Mouse (Mus musculus): Measurements from ENCODE around the gene Adam12. TPM values are rescaled to one million over a fixed set of nuclear protein-coding genes. Genes with fewer than 3 reads are reported as not detected.
"Not testable (repeated sequence)": the region's sequence is repeated elsewhere in the genome, so short reads cannot be mapped to it uniquely, and the experiment has no call there.

Adam12 gene
- polyA plus RNA-seq, 1 experiment from 2014 or later = 2.1 TPM

GRCm38 (mm10) chr7:133891298-133891697 lies 340.6 kb downstream of the Adam12 start:
- H3K27me3 ChIP-seq (ENCODE audit: control insufficient read depth, insufficient read depth, low read depth, low read length) = no peaks in the 10 kb centered on the region
- 93% methylated on average over 9 of the region's 9 CpGs for WGBS
- H3K9ac ChIP-seq (ENCODE audit: low read depth, low read length) = no peak overlapping the region
- H3K36me3 ChIP-seq (ENCODE audit: control insufficient read depth, insufficient read depth, low read length) = no peaks in the 10 kb centered on the region
- H3K4me2 ChIP-seq (ENCODE audit: low read length) = no peak overlapping the region
- no peaks in the 10 kb centered on the region for H3K4me1 ChIP-seq (ENCODE audit: control insufficient read depth, insufficient read depth, low read length)
- no peaks in the 10 kb centered on the region for H3K9me3 ChIP-seq (replicated peaks; ENCODE audit: control insufficient read depth, low read length, poor library complexity, severe bottlenecking)
- H3K27ac ChIP-seq (ENCODE audit: low read length) = no peak overlapping the region
- no peak for ATAC-seq
- H3K4me3 ChIP-seq (ENCODE audit: low read depth, low read length) = no peak overlapping the region

DNA sequence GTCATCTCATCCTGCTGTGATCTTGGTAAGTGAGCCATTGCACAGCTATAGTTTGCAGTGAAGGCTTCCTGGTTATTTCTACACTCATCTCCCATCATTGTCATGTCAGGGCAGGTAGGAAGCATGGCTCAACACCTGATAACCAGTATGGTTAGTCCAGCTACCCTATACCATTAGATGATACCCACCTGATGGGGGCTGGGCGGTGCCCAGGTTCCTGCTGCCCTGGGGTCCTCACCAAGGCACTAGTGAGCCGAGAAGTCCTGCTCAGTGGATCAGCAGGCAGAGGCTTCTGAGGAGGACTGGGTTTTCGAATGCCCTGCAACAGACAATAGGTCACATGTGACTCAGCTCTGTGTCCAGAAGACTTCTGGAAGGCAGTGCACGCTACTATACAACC lies 342.0 kb downstream of the Adam12 start:
- WGBS = 84% methylated on average over 4 of the region's 4 CpGs
- H3K4me2 ChIP-seq (ENCODE audit: low read length) = no peak overlapping the region
- no peak for ATAC-seq
- H3K27ac ChIP-seq (ENCODE audit: low read length) = no peak overlapping the region
- no peaks in the 10 kb centered on the region for H3K27me3 ChIP-seq (ENCODE audit: control insufficient read depth, insufficient read depth, low read depth, low read length)
- H3K9ac ChIP-seq (ENCODE audit: low read depth, low read length) = no peak overlapping the region
- H3K36me3 ChIP-seq (ENCODE audit: control insufficient read depth, insufficient read depth, low read length) = no peaks in the 10 kb centered on the region
- no peaks in the 10 kb centered on the region for H3K9me3 ChIP-seq (replicated peaks; ENCODE audit: control insufficient read depth, low read length, poor library complexity, severe bottlenecking)
- H3K4me1 ChIP-seq (ENCODE audit: control insufficient read depth, insufficient read depth, low read length) = no peaks in the 10 kb centered on the region
- H3K4me3 ChIP-seq (ENCODE audit: low read depth, low read length) = no peak overlapping the region

GRCm38 (mm10) chr7:133888926-133889920 lies 342.7 kb downstream of the Adam12 start:
- H3K4me1 ChIP-seq (ENCODE audit: control insufficient read depth, insufficient read depth, low read length) = no peaks in the 10 kb centered on the region
- H3K4me3 ChIP-seq (ENCODE audit: low read depth, low read length) = no peak overlapping the region
- no peak overlapping the region for H3K4me2 ChIP-seq (ENCODE audit: low read length)
- H3K27ac ChIP-seq (ENCODE audit: low read length) = no peak overlapping the region
- no peak for ATAC-seq
- no peaks in the 10 kb centered on the region for H3K27me3 ChIP-seq (ENCODE audit: control insufficient read depth, insufficient read depth, low read depth, low read length)
- H3K36me3 ChIP-seq (ENCODE audit: control insufficient read depth, insufficient read depth, low read length) = no peaks in the 10 kb centered on the region
- no peaks in the 10 kb centered on the region for H3K9me3 ChIP-seq (replicated peaks; ENCODE audit: control insufficient read depth, low read length, poor library complexity, severe bottlenecking)
- no peak overlapping the region for H3K9ac ChIP-seq (ENCODE audit: low read depth, low read length)
- WGBS = 89% methylated on average over 19 of the region's 19 CpGs

- H3K27ac ChIP-seq (ENCODE audit: low read length); H3K9me3 ChIP-seq (replicated peaks; ENCODE audit: control insufficient read depth, low read length, poor library complexity, severe bottlenecking); H3K9ac ChIP-seq (ENCODE audit: low read depth, low read length); ATAC-seq; H3K4me2 ChIP-seq (ENCODE audit: low read length); H3K4me3 ChIP-seq (ENCODE audit: low read depth, low read length); H3K4me1 ChIP-seq (ENCODE audit: control insufficient read depth, insufficient read depth, low read length); H3K36me3 ChIP-seq (ENCODE audit: control insufficient read depth, insufficient read depth, low read length); H3K27me3 ChIP-seq (ENCODE audit: control insufficient read depth, insufficient read depth, low read depth, low read length): not testable (repeated sequence)
- 67% methylated on average over 5 of the region's 9 CpGs for WGBS
Measured at GRCm38 (mm10) chr7:133884759-133885431, 347.1 kb downstream of the Adam12 start.

DNA sequence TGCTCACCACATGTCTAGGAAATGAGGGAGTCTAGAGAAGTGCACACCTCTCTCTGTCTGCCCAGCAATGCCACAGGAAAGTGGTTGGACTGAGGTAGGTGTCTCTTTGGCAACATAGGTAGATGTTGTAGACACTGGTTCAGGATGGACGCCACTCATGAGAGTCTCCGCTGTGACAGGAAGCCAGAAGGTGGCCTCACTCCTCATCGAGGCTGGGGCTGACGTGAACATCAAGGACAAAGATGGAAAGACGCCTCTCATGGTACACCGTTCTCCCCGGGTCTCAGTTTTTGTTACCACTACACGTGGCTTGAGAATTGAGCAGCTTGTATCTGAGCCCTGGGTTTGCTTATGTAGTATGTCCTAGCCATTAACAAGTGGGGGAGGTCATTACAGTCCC lies 352.2 kb downstream of the Adam12 start:
- Histone ChIP-seq H3K4me1 (ENCODE audit: control insufficient read depth, insufficient read depth, low read length) (no peaks in the 10 kb centered on the region), H3K9me3 (replicated peaks; ENCODE audit: control insufficient read depth, low read length, poor library complexity, severe bottlenecking) (no peaks in the 10 kb centered on the region), H3K4me2 (ENCODE audit: low read length) (no peak overlapping the region), H3K27ac (ENCODE audit: low read length) (no peak overlapping the region), H3K9ac (ENCODE audit: low read depth, low read length) (no peak overlapping the region), H3K27me3 (ENCODE audit: control insufficient read depth, insufficient read depth, low read depth, low read length) (no peaks in the 10 kb centered on the region), H3K4me3 (ENCODE audit: low read depth, low read length) (no peak overlapping the region), H3K36me3 (ENCODE audit: control insufficient read depth, insufficient read depth, low read length) (no peaks in the 10 kb centered on the region)
- 95% methylated on average over 8 of the region's 8 CpGs for WGBS
- ATAC-seq = no peak

GRCm38 (mm10) chr7:133876646-133877342 lies 355.2 kb downstream of the Adam12 start:
- Histone ChIP-seq H3K27ac (ENCODE audit: low read length) (no peak overlapping the region), H3K9me3 (replicated peaks; ENCODE audit: control insufficient read depth, low read length, poor library complexity, severe bottlenecking) (no peaks in the 10 kb centered on the region), H3K36me3 (ENCODE audit: control insufficient read depth, insufficient read depth, low read length) (no peaks in the 10 kb centered on the region), H3K4me2 (ENCODE audit: low read length) (no peak overlapping the region), H3K4me1 (ENCODE audit: control insufficient read depth, insufficient read depth, low read length) (no peaks in the 10 kb centered on the region), H3K4me3 (ENCODE audit: low read depth, low read length) (no peak overlapping the region), H3K27me3 (ENCODE audit: control insufficient read depth, insufficient read depth, low read depth, low read length) (no peaks in the 10 kb centered on the region), H3K9ac (ENCODE audit: low read depth, low read length) (no peak overlapping the region)
- 83% methylated on average over 17 of the region's 17 CpGs for WGBS
- ATAC-seq = no peak

GRCm38 (mm10) chr7:133876139-133876538 lies 355.8 kb downstream of the Adam12 start:
- 78% methylated on average over 3 of the region's 3 CpGs for WGBS
- Histone ChIP-seq H3K36me3 (ENCODE audit: control insufficient read depth, insufficient read depth, low read length) (no peaks in the 10 kb centered on the region), H3K9me3 (replicated peaks; ENCODE audit: control insufficient read depth, low read length, poor library complexity, severe bottlenecking) (no peaks in the 10 kb centered on the region), H3K4me1 (ENCODE audit: control insufficient read depth, insufficient read depth, low read length) (no peaks in the 10 kb centered on the region), H3K9ac (ENCODE audit: low read depth, low read length) (no peak overlapping the region), H3K4me2 (ENCODE audit: low read length) (no peak overlapping the region), H3K27ac (ENCODE audit: low read length) (no peak overlapping the region), H3K4me3 (ENCODE audit: low read depth, low read length) (no peak overlapping the region), H3K27me3 (ENCODE audit: control insufficient read depth, insufficient read depth, low read depth, low read length) (no peaks in the 10 kb centered on the region)
- ATAC-seq = no peak

- Histone ChIP-seq H3K27me3 (ENCODE audit: control insufficient read depth, insufficient read depth, low read depth, low read length) (no peaks in the 10 kb centered on the region), H3K4me2 (ENCODE audit: low read length) (no peak overlapping the region), H3K9me3 (replicated peaks; ENCODE audit: control insufficient read depth, low read length, poor library complexity, severe bottlenecking) (no peaks in the 10 kb centered on the region), H3K4me1 (ENCODE audit: control insufficient read depth, insufficient read depth, low read length) (no peaks in the 10 kb centered on the region), H3K27ac (ENCODE audit: low read length) (no peak overlapping the region), H3K9ac (ENCODE audit: low read depth, low read length) (no peak overlapping the region), H3K36me3 (ENCODE audit: control insufficient read depth, insufficient read depth, low read length) (no peaks in the 10 kb centered on the region), H3K4me3 (ENCODE audit: low read depth, low read length) (no peak overlapping the region)
- WGBS = 87% methylated on average over 5 of the region's 5 CpGs
- ATAC-seq = no peak
Measured at GRCm38 (mm10) chr7:133872701-133873100, 359.2 kb downstream of the Adam12 start.
